Mouse (Mus musculus) liver, adult (tissue): ENCODE results near the gene Perm1.

Experiments used
- GATA4 ChIP-seq: IDR thresholded peaks from 2 replicates; pipeline ENCODE4 v1.6.1; 2014; ENCODE audit warnings: mild to moderate bottlenecking, low read length; ENCODE audit not compliant: insufficient replicate concordance

Perm1 gene

DNA sequence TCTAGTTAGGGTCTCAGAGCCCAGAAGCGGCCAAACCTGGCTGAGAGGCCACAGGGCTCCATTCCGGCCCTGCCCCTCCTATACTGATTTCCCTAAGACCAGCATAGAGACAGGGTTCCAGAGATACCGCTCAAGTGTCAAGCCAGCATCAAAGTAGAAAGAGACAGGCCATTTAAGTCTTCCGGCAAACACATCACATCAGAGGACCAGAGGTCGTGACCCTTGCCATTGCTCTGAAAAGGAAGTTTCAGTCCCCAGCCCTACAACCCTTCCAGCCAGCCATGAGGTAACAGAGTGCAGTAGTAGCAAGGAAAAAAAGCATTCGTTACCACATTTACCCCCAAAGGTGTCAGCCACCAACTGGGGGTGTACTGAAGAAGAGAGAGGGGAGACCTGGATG lies 21.3 kb upstream of the Perm1 start:
- no peak for TF ChIP-seq GATA4

- TF ChIP-seq GATA4 = no peak
These were observed 19.5 kb upstream of the Perm1 start for GRCm38 (mm10) chr4:156195927-156196870.

DNA sequence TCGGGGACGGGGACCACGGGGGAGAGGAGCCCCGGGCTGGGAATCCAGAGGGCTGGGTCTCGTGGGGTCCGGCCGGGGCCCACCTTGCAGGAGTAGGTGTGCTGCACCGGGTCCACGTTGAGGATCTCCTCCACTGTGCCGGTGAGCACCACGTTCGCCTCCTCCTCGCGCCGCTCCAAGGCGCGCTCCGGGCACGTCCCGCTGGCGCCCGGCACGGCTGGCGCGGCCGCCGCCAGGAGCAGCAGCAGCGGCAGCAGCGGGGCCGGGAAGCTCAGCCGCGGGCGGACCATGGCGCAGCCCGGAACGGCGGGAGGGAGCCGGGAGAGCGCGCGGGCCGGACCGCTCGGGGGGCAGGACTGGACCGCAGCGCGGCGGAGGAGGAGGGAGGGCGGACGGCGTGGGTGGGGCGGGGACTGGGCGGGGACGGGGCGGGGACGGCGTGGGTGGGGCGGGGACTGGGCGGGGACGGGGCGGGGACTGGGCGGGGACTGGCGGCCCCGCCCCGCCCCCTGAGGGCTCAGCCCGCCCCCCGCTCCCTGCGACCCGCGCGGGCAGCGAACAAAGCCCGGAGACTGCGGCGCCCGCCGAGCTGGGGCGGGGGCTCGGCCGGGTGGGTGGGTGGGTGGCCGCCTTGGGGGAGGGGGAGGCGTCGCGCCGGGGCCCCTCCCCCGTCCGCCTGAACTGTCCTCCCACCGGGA lies 18.4 kb upstream of the Perm1 start, which contains the start of gene Agrn:
TSS of gene Agrn (minus strand) at position 358 of the 698 bp plus-strand sequence.
- no peak for TF ChIP-seq GATA4

- no peak; the same call in 1 of the 2 replicates for TF ChIP-seq GATA4
These were observed 17.9 kb upstream of the Perm1 start for GRCm38 (mm10) chr4:156197829-156198205.

- TF ChIP-seq GATA4 = no peak
These were observed 14.8 kb upstream of the Perm1 start, which contains the start of gene Isg15 for GRCm38 (mm10) chr4:156200623-156201475. TSS of gene Isg15 (minus strand) at chr4:156200818.

DNA sequence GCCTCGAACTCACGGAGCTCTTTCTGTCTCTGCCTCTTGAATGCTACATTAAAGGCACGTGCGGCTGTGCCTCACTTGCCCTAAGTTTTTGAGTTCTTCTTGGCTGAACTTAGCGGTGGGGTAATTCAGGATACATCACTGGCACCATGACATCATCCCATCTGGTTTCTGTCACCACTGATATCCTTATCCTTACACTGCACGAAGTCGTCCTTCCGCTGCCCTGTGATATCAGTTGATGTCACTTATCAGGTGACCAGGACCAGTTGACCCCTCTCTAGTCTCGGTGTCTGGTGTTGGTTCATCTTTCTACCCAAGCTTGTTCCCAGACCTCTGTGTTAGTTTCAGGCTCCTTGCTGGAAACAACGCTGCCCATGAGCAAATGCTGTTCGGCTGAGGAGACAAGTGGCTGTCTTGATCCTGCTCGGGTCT lies 13.2 kb upstream of the Perm1 start:
- TF ChIP-seq GATA4 = no peak

GRCm38 (mm10) chr4:156203001-156203412 lies 12.7 kb upstream of the Perm1 start, which contains the start of gene AW011738:
TSS of gene AW011738 (plus strand) at chr4:156203304.
- no peak for TF ChIP-seq GATA4

- TF ChIP-seq GATA4 = no peak
These were observed 12.1 kb upstream of the Perm1 start for GRCm38 (mm10) chr4:156203413-156204131.

DNA sequence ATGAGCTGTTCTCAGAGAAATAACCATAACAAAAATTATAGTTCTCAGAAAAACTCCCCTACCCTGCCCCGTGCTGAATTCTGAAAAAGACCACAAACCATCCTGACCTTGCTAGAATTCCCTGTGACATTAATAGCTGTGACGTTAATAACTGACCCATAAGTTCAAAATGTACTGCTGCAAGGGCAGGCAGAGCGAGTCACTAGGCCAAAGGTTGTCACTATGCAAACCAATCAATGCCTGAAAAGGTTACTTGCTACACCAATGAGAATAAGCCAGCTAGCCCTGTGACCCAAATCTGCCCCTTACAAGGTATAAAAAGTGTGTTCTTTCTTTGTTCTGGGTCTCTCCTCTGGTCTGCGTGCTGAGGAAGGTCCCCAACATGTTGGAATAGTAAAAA lies 6.8 kb upstream of the Perm1 start:
- no peak for TF ChIP-seq GATA4

DNA sequence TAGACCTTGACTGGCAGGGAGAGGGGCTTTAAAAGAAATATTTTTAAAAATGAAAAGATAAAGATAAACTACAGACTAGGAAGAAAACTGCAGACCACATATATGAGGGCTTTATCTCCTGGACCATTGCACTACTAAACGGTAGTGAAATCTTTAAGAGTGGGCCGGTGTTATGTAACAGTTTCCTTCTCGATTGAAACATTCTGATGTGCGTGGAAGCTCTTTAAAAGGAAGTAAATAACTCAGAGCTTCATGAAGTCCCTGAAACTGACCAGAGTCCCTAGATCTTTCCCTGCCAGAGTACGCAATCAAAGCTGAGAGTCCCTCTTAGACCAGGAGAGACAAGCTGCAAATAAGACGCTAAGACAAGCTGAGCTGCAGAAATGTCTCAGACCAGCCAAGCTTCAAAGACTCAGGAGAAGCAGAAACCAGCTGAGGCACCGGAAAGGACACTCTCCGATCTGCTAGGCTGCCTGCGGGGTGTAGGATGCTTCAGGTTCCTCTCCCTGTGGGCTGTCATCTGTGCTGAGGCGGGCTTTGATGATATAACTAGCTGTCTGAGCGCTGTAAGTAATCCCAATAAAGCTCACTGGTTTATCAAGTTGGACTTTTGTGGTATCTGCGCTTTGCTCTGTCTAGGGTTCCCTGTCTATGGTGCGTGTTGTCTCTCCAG lies 5.6 kb upstream of the Perm1 start:
- TF ChIP-seq GATA4 = no peak

GRCm38 (mm10) chr4:156213134-156213533 lies 2.5 kb upstream of the Perm1 start:
- TF ChIP-seq GATA4 = no peak

- no peak for TF ChIP-seq GATA4
These were observed 528 bp downstream of the Perm1 start for GRCm38 (mm10) chr4:156216196-156216595.

- TF ChIP-seq GATA4 = no peak
These were observed 1.5 kb downstream of the Perm1 start for GRCm38 (mm10) chr4:156217022-156217669.
